Mouse (Mus musculus) liver, postnatal 0 days (tissue): ENCODE data around the gene Pxylp1. TPM values are rescaled to one million over a fixed set of nuclear protein-coding genes. Genes with fewer than 3 reads are reported as not detected.

Experiments used
- ATAC-seq: fragments of 200-750 bp; cut with Nextera tagmentation; 2 replicates; pipeline ENCODE4 v1.8.0; 2017; ENCODE audit warnings: mild to moderate bottlenecking, moderate library complexity
- DNase-seq: peaks from one replicate; pipeline ENCODE4 v3.0.0-alpha.2; 2016
- H3K27ac ChIP-seq: fragments of 300-500 bp; sonication (generic); 2 replicates; pipeline ENCODE4 v1.5.1; 2014; ENCODE audit warnings: antibody characterized with exemption, moderate library complexity, mild to moderate bottlenecking, low read depth
- H3K27me3 ChIP-seq: fragments of 300-500 bp; sonication (generic); 2 replicates; pipeline ENCODE4 v1.6.1; 2014; ENCODE audit warnings: low read length, control low read depth, mixed read lengths; ENCODE audit not compliant: insufficient read depth
- H3K36me3 ChIP-seq: fragments of 300-500 bp; sonication (generic); replicated peaks from 2 replicates; pipeline ENCODE4 v1.6.1; 2014; ENCODE audit warnings: mild to moderate bottlenecking, control low read depth, low read length, moderate library complexity, mixed read lengths; ENCODE audit not compliant: insufficient read depth
- H3K4me1 ChIP-seq: fragments of 300-500 bp; sonication (generic); 2 replicates; pipeline ENCODE4 v1.6.1; 2014; ENCODE audit warnings: antibody characterized with exemption, mild to moderate bottlenecking, control low read depth; ENCODE audit not compliant: insufficient read depth
- H3K4me2 ChIP-seq: fragments of 300-500 bp; sonication (generic); 2 replicates; pipeline ENCODE4 v1.6.1; 2014; ENCODE audit warnings: low read depth, mild to moderate bottlenecking, low read length, moderate library complexity, mixed read lengths
- H3K4me3 ChIP-seq: fragments of 300-500 bp; sonication (generic); 2 replicates; pipeline ENCODE4 v1.5.1; 2014; ENCODE audit warnings: low read depth, low read length
- H3K9ac ChIP-seq: fragments of 300-500 bp; sonication (generic); replicated peaks from 2 replicates; pipeline ENCODE4 v1.6.1; 2014; ENCODE audit warnings: mild to moderate bottlenecking, moderate library complexity
- H3K9me3 ChIP-seq: fragments of 300-500 bp; sonication (generic); 2 replicates; pipeline ENCODE4 v1.6.1; 2016; ENCODE audit warnings: mild to moderate bottlenecking, control low read depth, low read length, mixed read lengths
- CTCF ChIP-seq: sonication (generic); IDR thresholded peaks from 2 replicates; pipeline ENCODE4 v1.5.1; 2016; ENCODE audit warnings: antibody characterized with exemption, low read depth
- EP300 ChIP-seq: IDR thresholded peaks from 2 replicates; pipeline ENCODE4 v1.6.1; 2016; ENCODE audit warnings: antibody characterized with exemption, low read depth, mild to moderate bottlenecking
- WGBS: fragments of 180-500 bp; shearing (Covaris S2); extraction: QIAGEN DNeasy Blood & Tissue Kit; methylation state at CpG from one replicate; pipeline ENCODE4 v1.1.7; 2014; ENCODE audit not compliant: insufficient replicate concordance; 5-methylcytosine and 5-hydroxymethylcytosine counted together
- polyA plus RNA-seq: library from polyadenylated mRNA; unstranded; fragments of >200 nt; fragmentation: Nextera tagmentation; extraction: Ambion mirVana; gene quantifications from 2 replicates; pipeline ENCODE4 v1.2.1, GENCODE M21; 2015

Gene Pxylp1
- polyA plus RNA-seq, 1 experiment from 2014 or later, result 5.3 TPM

DNA sequence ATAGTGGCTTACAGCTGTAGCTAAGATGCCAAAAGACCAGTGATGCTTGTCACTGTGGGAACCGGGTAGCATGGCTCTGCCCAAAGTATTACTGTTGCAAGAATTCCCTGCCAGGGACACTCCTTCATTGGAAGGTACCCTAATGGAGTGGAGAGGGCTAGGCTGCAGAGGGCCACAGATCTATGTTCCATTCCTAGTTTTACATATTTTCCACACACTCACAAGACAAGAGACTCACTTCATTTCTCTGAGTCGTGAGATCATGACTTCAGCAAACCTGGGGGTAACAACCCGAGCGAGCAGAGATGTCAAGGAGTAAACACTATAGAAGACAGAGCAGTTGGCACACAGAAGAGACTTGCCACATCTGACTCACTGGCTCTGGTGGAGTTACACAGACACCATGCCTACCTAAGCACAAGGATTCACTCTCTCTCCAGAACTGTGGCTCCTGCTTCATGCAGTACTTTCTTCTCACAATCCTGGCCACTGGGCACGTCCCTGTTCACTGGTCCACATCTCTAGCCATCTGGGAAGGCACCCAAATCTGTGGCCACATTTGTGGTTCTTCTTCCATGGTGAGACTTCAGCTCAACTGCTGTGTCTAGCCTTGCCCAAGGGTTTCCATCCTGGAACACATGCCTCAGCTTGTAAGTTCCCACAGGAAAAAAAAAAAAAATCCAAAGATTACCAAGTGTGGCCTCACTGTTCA is 31.9 kb downstream of the Pxylp1 start:
- Histone ChIP-seq H3K27me3 (no peaks in the 10 kb centered on the region), H3K27ac (no peak overlapping the region), H3K36me3 (no peaks in the 10 kb centered on the region), H3K4me3 (no peak overlapping the region), H3K9ac (no peak overlapping the region), H3K9me3 (no peaks in the 10 kb centered on the region), H3K4me2 (no peak overlapping the region), H3K4me1 (no peaks in the 10 kb centered on the region)
- 79% methylated on average over 5 of the region's 5 CpGs for WGBS
- ATAC-seq (no peak), DNase-seq (no peak)
- TF ChIP-seq EP300 (no peak), CTCF (no peak)

DNA sequence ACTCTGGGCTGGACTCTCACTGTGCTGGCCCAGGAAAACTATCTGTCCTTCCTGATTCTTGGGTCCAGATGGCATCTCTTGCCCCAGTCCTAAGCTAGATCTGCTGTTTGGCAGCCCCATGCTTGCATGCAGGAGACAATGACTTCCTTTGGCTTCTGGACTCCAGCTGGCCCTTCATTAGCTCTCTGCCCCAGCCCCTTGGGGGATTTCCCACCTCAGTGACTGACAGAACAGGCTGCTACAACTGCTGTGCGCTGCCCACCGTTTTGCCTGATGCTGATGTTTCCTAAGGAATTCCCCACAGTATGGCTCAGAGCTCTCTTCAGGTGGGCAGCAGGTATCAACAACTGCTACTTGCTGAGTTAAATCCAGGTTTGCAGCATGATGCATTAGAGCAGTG is 33.4 kb downstream of the Pxylp1 start:
- no peak for TF ChIP-seq CTCF
- TF ChIP-seq EP300, result no peak
- H3K27me3 ChIP-seq, result no peaks in the 10 kb centered on the region
- DNase-seq, result no peak
- H3K4me2 ChIP-seq, result no peak overlapping the region
- H3K9me3 ChIP-seq, result no peaks in the 10 kb centered on the region
- no peak overlapping the region for H3K4me3 ChIP-seq
- H3K27ac ChIP-seq, result no peak overlapping the region
- no peak for ATAC-seq
- H3K4me1 ChIP-seq, result no peaks in the 10 kb centered on the region
- no peak overlapping the region for H3K9ac ChIP-seq
- WGBS, result 59% methylated on average over 2 of the region's 2 CpGs
- no peaks in the 10 kb centered on the region for H3K36me3 ChIP-seq

DNA sequence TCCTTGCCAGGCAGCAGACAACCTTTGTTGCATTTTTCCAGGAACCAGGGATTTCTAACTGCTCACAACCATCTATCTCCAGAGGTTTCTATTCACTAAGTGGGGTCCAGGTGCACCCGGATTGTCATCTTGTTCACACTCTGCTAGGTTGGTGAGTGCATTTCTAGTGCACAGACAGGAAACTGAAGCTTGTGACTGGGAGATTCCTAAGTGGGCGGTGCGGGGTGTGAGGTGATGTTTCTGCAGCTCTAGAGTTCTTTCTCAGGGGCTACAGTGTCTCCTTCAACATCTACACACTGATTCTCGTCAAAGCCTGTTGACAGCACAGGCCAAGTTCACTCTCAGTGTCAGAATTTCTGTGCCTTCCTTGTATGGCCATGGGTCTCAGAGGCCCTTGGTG is 34.6 kb downstream of the Pxylp1 start:
- no peaks in the 10 kb centered on the region for H3K36me3 ChIP-seq
- H3K4me3 ChIP-seq, result no peak overlapping the region
- H3K9ac ChIP-seq, result no peak overlapping the region
- no peak overlapping the region for H3K4me2 ChIP-seq
- no peaks in the 10 kb centered on the region for H3K9me3 ChIP-seq
- WGBS, result 75% methylated on average over 4 of the region's 4 CpGs
- H3K27me3 ChIP-seq, result no peaks in the 10 kb centered on the region
- DNase-seq, result no peak
- no peak for TF ChIP-seq CTCF
- TF ChIP-seq EP300, result no peak
- no peak overlapping the region for H3K27ac ChIP-seq
- no peaks in the 10 kb centered on the region for H3K4me1 ChIP-seq
- ATAC-seq, result no peak

GRCm38 (mm10) chr9:96853300-96854186 is 38.9 kb downstream of the Pxylp1 start:
- H3K9me3 ChIP-seq, result no peaks in the 10 kb centered on the region
- no peak for TF ChIP-seq CTCF
- TF ChIP-seq EP300, result no peak
- WGBS, result 77% methylated on average over 16 of the region's 16 CpGs
- no peaks in the 10 kb centered on the region for H3K27me3 ChIP-seq
- no peak overlapping the region for H3K4me2 ChIP-seq
- 0 out of 2 replicates have a peak, but pooled peaks cover 2% of the 10 kb centered on the region for H3K36me3 ChIP-seq
- H3K4me1 ChIP-seq, result no peaks in the 10 kb centered on the region
- DNase-seq, result no peak
- no peak overlapping the region for H3K4me3 ChIP-seq
- ATAC-seq, result no peak
- no peak overlapping the region for H3K9ac ChIP-seq
- no peak overlapping the region for H3K27ac ChIP-seq

GRCm38 (mm10) chr9:96851634-96852033 is 40.8 kb downstream of the Pxylp1 start:
- no peak for ATAC-seq
- H3K27ac ChIP-seq, result no peak overlapping the region

DNA sequence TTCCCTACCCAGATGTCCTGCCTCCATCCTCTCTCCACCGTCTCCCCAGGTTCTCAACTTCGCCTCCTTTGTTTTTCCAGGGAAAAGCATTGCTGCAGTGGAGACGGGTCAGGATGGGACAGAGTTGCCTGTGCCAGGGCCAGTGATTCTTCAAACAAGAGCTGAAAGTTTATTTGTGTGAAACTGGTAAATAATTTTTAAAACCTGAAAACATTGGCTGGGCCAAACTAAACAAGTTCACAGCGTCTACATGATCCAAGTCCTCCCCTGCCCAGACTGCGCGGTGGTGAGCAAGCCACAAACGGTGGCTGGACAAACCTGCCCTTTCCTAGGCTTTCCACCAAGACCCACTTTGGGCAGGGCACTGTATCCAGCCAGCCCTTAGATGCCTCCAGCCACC is 41.4 kb downstream of the Pxylp1 start:
- DNase-seq (no peak), ATAC-seq (no peak)
- H3K9ac ChIP-seq, result no peak overlapping the region
- H3K4me1 ChIP-seq, result no peaks in the 10 kb centered on the region
- H3K4me2 ChIP-seq, result no peak overlapping the region
- H3K9me3 ChIP-seq, result no peaks in the 10 kb centered on the region
- 0 out of 2 replicates have a peak, but pooled peaks cover 2% of the 10 kb centered on the region for H3K36me3 ChIP-seq
- 76% methylated on average over 7 of the region's 7 CpGs for WGBS
- H3K27me3 ChIP-seq, result no peaks in the 10 kb centered on the region
- TF ChIP-seq EP300 (no peak), CTCF (no peak)
- no peak overlapping the region for H3K27ac ChIP-seq
- no peak overlapping the region for H3K4me3 ChIP-seq

More at GRCm38 (mm10) chr9:96851634-96852033, 40.8 kb downstream of the Pxylp1 start:
- 0 out of 2 replicates have a peak, but pooled peaks cover 2% of the 10 kb centered on the region for H3K36me3 ChIP-seq
- TF ChIP-seq EP300 (no peak), CTCF (no peak)
- H3K27me3 ChIP-seq, result no peaks in the 10 kb centered on the region
- DNase-seq, result no peak
- no peaks in the 10 kb centered on the region for H3K4me1 ChIP-seq
- WGBS, result 67% methylated on average over 7 of the region's 7 CpGs
- no peaks in the 10 kb centered on the region for H3K9me3 ChIP-seq
- H3K4me2 ChIP-seq, result no peak overlapping the region
- H3K9ac ChIP-seq, result no peak overlapping the region
- no peak overlapping the region for H3K4me3 ChIP-seq
